Mouse (Mus musculus): ENCODE data around the gene Aqp12. TPM values are rescaled to one million over a fixed set of nuclear protein-coding genes. Genes with fewer than 3 reads are reported as not detected.

Gene Aqp12
- polyA plus RNA-seq, 1 experiment from 2014 or later: not detected

DNA sequence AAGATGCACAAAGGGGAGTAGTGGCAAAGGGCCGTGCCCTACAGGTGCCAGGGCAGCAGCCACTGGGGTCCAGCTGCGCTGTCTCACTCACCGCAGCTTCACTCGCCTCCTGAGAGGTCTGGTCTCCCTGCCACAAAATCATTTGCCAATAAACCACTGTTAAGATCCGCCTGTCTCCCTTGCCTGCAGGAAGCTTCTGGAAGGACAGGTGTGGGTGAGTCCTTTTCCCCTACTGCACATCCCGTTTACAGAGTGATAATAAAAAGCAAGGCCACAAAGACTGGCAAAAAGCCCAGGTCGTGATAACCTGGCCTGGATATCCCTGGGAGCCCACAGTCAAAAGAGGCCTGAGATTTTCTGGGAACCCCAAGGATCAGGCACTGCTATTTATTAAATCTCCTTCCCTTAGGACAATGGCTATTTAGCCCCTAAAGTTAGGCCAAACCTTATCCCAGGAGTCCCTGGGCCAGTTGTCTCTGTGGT lies 6.0 kb downstream of the Aqp12 start:
- H3K4me3 ChIP-seq (ENCODE audit: low read length): no peak overlapping the region
- H3K9ac ChIP-seq (ENCODE audit: low read depth, low read length): no peak overlapping the region
- ATAC-seq: no peak
- H3K27ac ChIP-seq (ENCODE audit: low read depth, low read length): no peak overlapping the region
- 76% methylated on average over 7 of the region's 7 CpGs for WGBS
- no peaks in the 10 kb centered on the region for H3K9me3 ChIP-seq (ENCODE audit: control insufficient read depth, low read length)
- no peaks in the 10 kb centered on the region for H3K27me3 ChIP-seq (replicated peaks; ENCODE audit: control insufficient read depth, insufficient read depth, low read length)
- H3K4me2 ChIP-seq (ENCODE audit: low read length): no peak overlapping the region
- no peaks in the 10 kb centered on the region for H3K36me3 ChIP-seq (ENCODE audit: control insufficient read depth, insufficient read depth, low read length)
- H3K4me1 ChIP-seq (ENCODE audit: control insufficient read depth, insufficient read depth, low read depth, low read length): no peaks in the 10 kb centered on the region

DNA sequence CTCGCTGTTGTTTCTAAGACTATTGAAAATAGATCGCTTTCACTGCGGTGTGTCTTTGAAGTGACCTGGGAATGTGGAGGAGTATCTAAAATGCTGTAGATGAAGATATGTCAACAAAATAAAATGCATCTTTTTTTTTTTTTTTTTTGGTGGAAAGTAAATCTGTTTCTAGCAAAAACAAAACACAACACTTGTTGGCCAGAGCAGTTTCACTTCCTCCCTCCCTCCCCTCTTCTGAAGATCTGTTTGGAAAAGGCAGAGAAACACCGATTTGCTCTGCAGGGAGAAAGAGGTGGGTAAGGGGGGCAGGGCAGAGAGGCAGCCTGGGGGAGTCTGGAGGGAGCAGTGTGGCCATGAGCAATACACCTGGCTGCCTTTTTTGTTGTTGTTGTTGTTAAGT lies 7.2 kb downstream of the Aqp12 start:
- H3K9ac ChIP-seq (ENCODE audit: low read depth, low read length): no peak overlapping the region

DNA sequence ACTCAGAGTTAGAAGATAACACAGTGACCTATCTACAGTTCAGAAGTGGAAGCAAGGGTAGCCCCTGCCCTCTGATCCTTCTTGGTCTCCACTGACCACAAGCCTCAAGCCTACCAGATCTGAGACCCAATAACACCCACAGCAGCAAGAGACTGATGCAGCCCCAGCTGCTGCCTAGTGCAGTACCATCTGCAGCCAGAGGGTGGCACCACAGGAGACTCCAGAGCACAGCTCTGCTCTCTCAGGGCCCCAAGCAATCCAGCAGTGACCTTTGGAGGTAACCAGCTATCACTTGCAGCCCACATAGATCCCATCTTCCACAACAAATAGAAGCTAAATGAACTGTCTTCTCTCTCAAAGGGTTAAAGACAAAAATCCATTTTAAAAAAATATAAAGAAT lies 8.3 kb downstream of the Aqp12 start:
- Histone ChIP-seq H3K4me3 (ENCODE audit: low read length) (no peak overlapping the region), H3K9me3 (ENCODE audit: control insufficient read depth, low read length) (no peaks in the 10 kb centered on the region), H3K4me1 (ENCODE audit: control insufficient read depth, insufficient read depth, low read depth, low read length) (no peaks in the 10 kb centered on the region), H3K4me2 (ENCODE audit: low read length) (no peak overlapping the region), H3K36me3 (ENCODE audit: control insufficient read depth, insufficient read depth, low read length) (peaks cover 18% of the 10 kb centered on the region), H3K27me3 (replicated peaks; ENCODE audit: control insufficient read depth, insufficient read depth, low read length) (no peaks in the 10 kb centered on the region), H3K27ac (ENCODE audit: low read depth, low read length) (no peak overlapping the region), H3K9ac (ENCODE audit: low read depth, low read length) (no peak overlapping the region)
- peak; percentile 40 for ATAC-seq

More for the DNA sequence above, 7.2 kb downstream of the Aqp12 start:
- no peak overlapping the region for H3K27ac ChIP-seq (ENCODE audit: low read depth, low read length)
- no peak overlapping the region for H3K4me2 ChIP-seq (ENCODE audit: low read length)
- H3K4me1 ChIP-seq (ENCODE audit: control insufficient read depth, insufficient read depth, low read depth, low read length): no peaks in the 10 kb centered on the region
- WGBS: 86% methylated on average over 4 of the region's 4 CpGs
- H3K27me3 ChIP-seq (replicated peaks; ENCODE audit: control insufficient read depth, insufficient read depth, low read length): no peaks in the 10 kb centered on the region
- no peak overlapping the region for H3K4me3 ChIP-seq (ENCODE audit: low read length)
- H3K36me3 ChIP-seq (ENCODE audit: control insufficient read depth, insufficient read depth, low read length): peaks cover 9% of the 10 kb centered on the region; the same call in 1 of the 2 replicates
- no peak for ATAC-seq
- no peaks in the 10 kb centered on the region for H3K9me3 ChIP-seq (ENCODE audit: control insufficient read depth, low read length)

DNA sequence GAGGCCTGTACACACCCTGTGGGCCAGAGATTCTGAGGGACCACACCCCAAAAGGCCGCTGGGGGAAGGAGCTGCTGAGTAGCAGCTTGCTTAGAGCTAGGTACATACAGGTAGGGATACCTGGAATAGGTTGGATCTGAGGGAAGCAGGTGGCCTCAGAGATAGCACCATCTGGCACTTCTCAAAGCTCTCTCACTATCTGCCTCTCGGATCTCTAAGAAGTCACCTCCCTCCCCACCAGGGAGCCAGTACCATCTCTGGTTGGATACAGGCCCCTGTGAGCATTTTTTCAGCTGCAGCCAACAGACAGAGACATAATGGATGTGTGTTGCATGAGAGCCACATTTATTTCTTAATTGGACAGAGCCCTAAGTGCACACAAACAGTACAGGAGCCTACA lies 9.0 kb downstream of the Aqp12 start:
- Histone ChIP-seq H3K4me3 (ENCODE audit: low read length) (no peak overlapping the region), H3K9me3 (ENCODE audit: control insufficient read depth, low read length) (no peaks in the 10 kb centered on the region), H3K27me3 (replicated peaks; ENCODE audit: control insufficient read depth, insufficient read depth, low read length) (no peaks in the 10 kb centered on the region), H3K4me2 (ENCODE audit: low read length) (no peak overlapping the region), H3K27ac (ENCODE audit: low read depth, low read length) (no peak overlapping the region), H3K4me1 (ENCODE audit: control insufficient read depth, insufficient read depth, low read depth, low read length) (no peaks in the 10 kb centered on the region), H3K9ac (ENCODE audit: low read depth, low read length) (no peak overlapping the region), H3K36me3 (ENCODE audit: control insufficient read depth, insufficient read depth, low read length) (peaks cover 24% of the 10 kb centered on the region)
- 0 out of 2 replicates have a peak, but pooled peaks have one; percentile 8 for ATAC-seq
- WGBS: 61% methylated on average over 2 of the region's 2 CpGs

DNA sequence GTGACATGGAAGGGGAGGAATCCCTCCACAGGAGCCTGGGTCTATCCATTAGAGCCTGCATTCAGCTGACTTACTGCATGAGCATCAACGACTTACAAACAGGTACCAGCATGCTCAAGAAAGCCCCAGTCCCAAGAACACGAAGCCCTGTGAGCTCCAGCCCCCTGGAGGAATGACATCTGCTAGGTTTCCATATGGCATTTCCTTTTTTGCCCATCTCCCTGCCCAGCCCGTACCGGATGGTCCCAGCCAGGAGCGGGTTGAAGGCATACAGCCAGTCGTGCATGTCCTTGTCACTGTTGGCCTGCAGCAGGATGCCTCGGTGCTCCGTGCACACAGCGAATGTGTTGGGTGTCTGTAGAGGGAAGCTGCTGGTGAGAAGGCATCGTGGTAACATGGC lies 12.6 kb downstream of the Aqp12 start:
- Histone ChIP-seq H3K4me3 (ENCODE audit: low read length) (no peak overlapping the region), H3K27me3 (replicated peaks; ENCODE audit: control insufficient read depth, insufficient read depth, low read length) (no peaks in the 10 kb centered on the region), H3K4me2 (ENCODE audit: low read length) (no peak overlapping the region), H3K27ac (ENCODE audit: low read depth, low read length) (no peak overlapping the region), H3K4me1 (ENCODE audit: control insufficient read depth, insufficient read depth, low read depth, low read length) (no peaks in the 10 kb centered on the region), H3K9ac (ENCODE audit: low read depth, low read length) (no peak overlapping the region), H3K36me3 (ENCODE audit: control insufficient read depth, insufficient read depth, low read length) (peaks cover 53% of the 10 kb centered on the region), H3K9me3 (ENCODE audit: control insufficient read depth, low read length) (no peaks in the 10 kb centered on the region)
- 88% methylated on average over 10 of the region's 10 CpGs for WGBS
- no peak for ATAC-seq

DNA sequence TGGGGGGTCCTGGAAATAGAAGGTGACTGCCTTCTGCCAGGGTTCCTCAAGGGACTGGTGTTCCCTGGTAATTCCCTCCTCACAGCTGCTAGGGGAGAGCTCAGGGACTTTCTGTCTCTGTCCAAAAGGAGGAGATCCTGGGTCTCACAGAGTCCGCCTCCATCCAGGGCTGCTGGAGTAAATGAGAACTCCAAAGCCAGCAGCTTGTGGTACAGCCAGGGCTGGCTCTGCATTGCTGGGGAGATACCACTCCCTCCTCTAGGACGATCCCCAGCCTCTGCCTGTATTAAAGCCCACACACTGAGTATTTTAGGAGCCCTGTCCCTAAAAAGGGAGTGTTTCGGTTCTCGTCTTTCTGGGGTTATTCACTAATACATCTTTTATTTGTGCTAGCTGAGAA lies 14.5 kb downstream of the Aqp12 start:
- no peaks in the 10 kb centered on the region for H3K9me3 ChIP-seq (ENCODE audit: control insufficient read depth, low read length)
- no peaks in the 10 kb centered on the region for H3K27me3 ChIP-seq (replicated peaks; ENCODE audit: control insufficient read depth, insufficient read depth, low read length)
- no peak for ATAC-seq
- no peak overlapping the region for H3K9ac ChIP-seq (ENCODE audit: low read depth, low read length)
- WGBS: 83% methylated on average over 4 of the region's 4 CpGs
- no peak overlapping the region for H3K27ac ChIP-seq (ENCODE audit: low read depth, low read length)
- H3K4me3 ChIP-seq (ENCODE audit: low read length): no peak overlapping the region
- H3K36me3 ChIP-seq (ENCODE audit: control insufficient read depth, insufficient read depth, low read length): peaks cover 67% of the 10 kb centered on the region
- no peaks in the 10 kb centered on the region for H3K4me1 ChIP-seq (ENCODE audit: control insufficient read depth, insufficient read depth, low read depth, low read length)
- no peak overlapping the region for H3K4me2 ChIP-seq (ENCODE audit: low read length)

DNA sequence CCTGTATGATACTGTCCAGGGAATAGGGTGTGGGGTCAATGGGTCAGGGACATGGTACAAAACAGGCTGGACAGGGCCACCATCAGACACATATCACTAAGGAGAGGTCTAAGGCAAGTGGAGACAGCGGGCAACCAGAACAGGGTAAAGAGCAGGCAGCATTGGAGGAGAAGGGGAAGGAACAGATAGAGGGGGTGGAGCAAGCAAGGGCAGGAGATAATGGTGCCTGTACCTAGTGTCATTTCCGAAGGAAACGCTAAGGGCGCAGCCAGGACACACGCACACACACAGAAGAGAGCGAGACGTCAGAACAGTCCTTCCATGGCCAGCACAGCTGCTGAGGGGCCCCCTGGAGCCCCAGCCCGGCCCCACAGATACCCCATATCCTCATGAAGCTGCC lies 20.5 kb downstream of the Aqp12 start:
- peaks cover 71% of the 10 kb centered on the region for H3K36me3 ChIP-seq (ENCODE audit: control insufficient read depth, insufficient read depth, low read length)
- H3K9ac ChIP-seq (ENCODE audit: low read depth, low read length): no peak overlapping the region
- H3K27me3 ChIP-seq (replicated peaks; ENCODE audit: control insufficient read depth, insufficient read depth, low read length): no peaks in the 10 kb centered on the region
- H3K9me3 ChIP-seq (ENCODE audit: control insufficient read depth, low read length): no peaks in the 10 kb centered on the region
- WGBS: 85% methylated on average over 8 of the region's 8 CpGs
- H3K4me3 ChIP-seq (ENCODE audit: low read length): no peak overlapping the region
- peak; percentile 4; the same call in 1 of the 2 replicates for ATAC-seq
- H3K4me1 ChIP-seq (ENCODE audit: control insufficient read depth, insufficient read depth, low read depth, low read length): no peaks in the 10 kb centered on the region
- H3K27ac ChIP-seq (ENCODE audit: low read depth, low read length): no peak overlapping the region
- no peak overlapping the region for H3K4me2 ChIP-seq (ENCODE audit: low read length)

DNA sequence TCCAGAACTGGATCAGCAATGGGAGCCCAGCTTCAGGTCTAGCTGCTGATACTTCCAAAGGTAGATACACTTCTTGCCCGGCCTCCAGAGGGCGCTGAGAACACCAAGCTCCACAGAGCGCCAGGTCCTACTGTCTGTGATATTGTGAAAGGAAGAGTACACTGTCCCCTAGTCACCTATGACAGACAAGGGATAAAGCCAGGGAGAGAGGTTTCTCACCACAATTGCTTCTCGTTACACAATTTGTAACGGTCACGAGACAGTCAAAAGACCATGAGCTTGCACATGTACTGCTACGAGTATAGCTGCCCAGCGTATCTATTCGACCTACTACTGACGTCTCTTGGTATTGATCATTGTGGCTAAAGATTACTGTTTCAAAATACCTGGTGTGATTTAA lies 23.3 kb downstream of the Aqp12 start:
- no peak for ATAC-seq
- H3K9ac ChIP-seq (ENCODE audit: low read depth, low read length): no peak overlapping the region
- peaks cover 59% of the 10 kb centered on the region for H3K36me3 ChIP-seq (ENCODE audit: control insufficient read depth, insufficient read depth, low read length)
- H3K4me3 ChIP-seq (ENCODE audit: low read length): no peak overlapping the region
- WGBS: 95% methylated on average over 10 of the region's 10 CpGs
- H3K9me3 ChIP-seq (ENCODE audit: control insufficient read depth, low read length): no peaks in the 10 kb centered on the region
- H3K4me2 ChIP-seq (ENCODE audit: low read length): no peak overlapping the region
- H3K4me1 ChIP-seq (ENCODE audit: control insufficient read depth, insufficient read depth, low read depth, low read length): no peaks in the 10 kb centered on the region
- H3K27me3 ChIP-seq (replicated peaks; ENCODE audit: control insufficient read depth, insufficient read depth, low read length): no peaks in the 10 kb centered on the region
- no peak overlapping the region for H3K27ac ChIP-seq (ENCODE audit: low read depth, low read length)

DNA sequence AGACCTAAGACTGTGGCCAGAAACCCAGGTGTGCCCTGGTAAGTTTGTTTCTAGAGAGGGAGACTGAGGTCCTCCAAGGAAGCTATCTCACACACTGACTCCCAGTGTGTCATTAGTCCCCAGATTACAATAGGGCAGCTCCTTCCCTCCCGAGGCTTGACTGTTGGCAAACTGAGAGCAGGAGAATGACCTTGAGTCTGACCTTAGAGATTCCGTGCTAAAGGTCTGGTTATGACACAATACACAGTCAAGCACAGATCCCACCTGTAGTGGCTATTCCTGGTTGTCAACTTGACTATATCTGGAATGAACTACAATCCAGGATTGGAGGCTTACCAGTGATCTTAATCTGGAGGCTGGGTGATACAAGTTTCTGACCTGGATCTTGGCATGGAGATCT lies 23.9 kb downstream of the Aqp12 start:
- H3K4me2 ChIP-seq (ENCODE audit: low read length): no peak overlapping the region
- peaks cover 60% of the 10 kb centered on the region for H3K36me3 ChIP-seq (ENCODE audit: control insufficient read depth, insufficient read depth, low read length)
- no peak overlapping the region for H3K9ac ChIP-seq (ENCODE audit: low read depth, low read length)
- H3K4me1 ChIP-seq (ENCODE audit: control insufficient read depth, insufficient read depth, low read depth, low read length): no peaks in the 10 kb centered on the region
- no peak overlapping the region for H3K27ac ChIP-seq (ENCODE audit: low read depth, low read length)
- WGBS: 72% methylated on average over 2 of the region's 2 CpGs
- no peak overlapping the region for H3K4me3 ChIP-seq (ENCODE audit: low read length)
- H3K27me3 ChIP-seq (replicated peaks; ENCODE audit: control insufficient read depth, insufficient read depth, low read length): no peaks in the 10 kb centered on the region
- no peaks in the 10 kb centered on the region for H3K9me3 ChIP-seq (ENCODE audit: control insufficient read depth, low read length)
- ATAC-seq: no peak

DNA sequence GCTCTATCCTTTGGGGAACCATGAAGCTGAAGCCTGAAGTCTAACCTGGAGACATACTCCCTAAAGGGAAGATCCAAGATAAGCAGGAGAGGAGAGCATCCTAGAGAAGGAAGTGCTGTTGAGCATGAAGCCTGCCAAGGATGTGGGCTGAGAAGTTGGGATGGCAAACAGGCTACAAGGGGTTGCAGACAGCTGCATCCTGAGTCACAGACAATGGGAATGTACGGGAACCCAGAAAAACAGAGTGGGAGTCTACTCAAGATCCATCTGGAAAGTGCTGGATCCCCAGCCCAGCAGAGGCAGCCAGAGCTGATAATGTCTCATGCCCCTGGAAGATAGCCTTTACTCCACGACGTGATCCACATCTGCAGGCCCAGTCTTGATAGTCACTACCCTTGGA lies 25.1 kb downstream of the Aqp12 start:
- 96% methylated on average over 3 of the region's 3 CpGs for WGBS
- ATAC-seq: no peak
- Histone ChIP-seq H3K27me3 (replicated peaks; ENCODE audit: control insufficient read depth, insufficient read depth, low read length) (no peaks in the 10 kb centered on the region), H3K4me1 (ENCODE audit: control insufficient read depth, insufficient read depth, low read depth, low read length) (no peaks in the 10 kb centered on the region), H3K9me3 (ENCODE audit: control insufficient read depth, low read length) (no peaks in the 10 kb centered on the region), H3K27ac (ENCODE audit: low read depth, low read length) (no peak overlapping the region), H3K9ac (ENCODE audit: low read depth, low read length) (no peak overlapping the region), H3K36me3 (ENCODE audit: control insufficient read depth, insufficient read depth, low read length) (peaks cover 60% of the 10 kb centered on the region), H3K4me3 (ENCODE audit: low read length) (no peak overlapping the region), H3K4me2 (ENCODE audit: low read length) (no peak overlapping the region)

Measured in hindbrain, embryonic 16.5 days (tissue).